11 mouse cellular contexts compared by ENCODE assay signal in the genomic region with DNA sequence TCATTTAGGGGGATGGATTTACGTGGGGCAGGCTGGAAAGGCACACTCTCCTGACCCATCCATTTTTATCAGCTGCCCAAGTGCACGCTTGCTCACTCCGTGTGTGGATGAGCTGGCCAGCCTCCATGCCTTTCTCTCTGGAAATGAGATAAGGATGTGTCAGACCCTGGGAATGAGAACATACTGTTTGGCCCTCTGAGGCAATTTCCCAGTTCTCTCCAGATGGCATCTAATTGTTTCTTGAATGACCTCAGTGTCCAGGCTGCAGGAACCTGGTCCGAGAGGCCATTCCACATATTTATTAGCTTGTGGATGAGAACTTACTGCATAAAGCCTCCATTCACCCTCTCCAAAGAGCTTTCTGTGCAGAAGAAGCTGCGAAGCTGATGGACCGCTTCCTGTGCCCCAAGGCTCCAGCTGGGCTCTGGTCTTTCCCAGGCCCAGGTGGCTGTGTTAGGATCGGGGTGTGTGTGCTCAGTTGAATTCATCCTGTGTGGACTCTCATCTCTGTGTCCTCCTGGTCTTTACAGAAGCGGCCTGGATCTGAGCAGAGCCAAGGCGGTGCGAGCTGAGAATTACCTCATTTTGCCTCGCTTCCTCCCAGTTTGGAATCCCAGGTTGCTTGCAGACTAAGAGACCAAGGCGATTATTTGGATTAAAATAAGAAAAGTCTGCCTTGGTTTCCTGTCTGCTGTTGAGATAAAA.
DNase-seq lines count a peak whose midpoint lies in the region; ATAC-seq lines count a peak whose summit lies in the region.
"Had no signal": no experiment of that assay in that cellular context is flagged by ENCODE, and none has a peak within 500 bp of the region (broad histone marks: within the 10 kb centered on the region; RNA-seq: fewer than 3 reads in every experiment).

No protein-coding gene starts in this region.

- H3K9ac ChIP-seq in heart, embryonic 16.5 days (ENCODE audit: low read length), result no peak overlapping the region
- H3K9ac ChIP-seq: embryonic facial prominence, embryonic 12.5 days; heart, embryonic 13.5 days had no signal

- no peak overlapping the region for H3K4me3 ChIP-seq in heart, embryonic 16.5 days (ENCODE audit: low read length)
- H3K4me3 ChIP-seq: embryonic facial prominence, embryonic 12.5 days; heart, embryonic 13.5 days had no signal

- no peaks in the 10 kb centered on the region for H3K36me3 ChIP-seq in heart, embryonic 16.5 days (ENCODE audit: control insufficient read depth, insufficient read depth)
- H3K36me3 ChIP-seq: embryonic facial prominence, embryonic 12.5 days; G1E; heart, embryonic 13.5 days had no signal

- H3K27ac ChIP-seq in heart, embryonic 16.5 days (ENCODE audit: low read length), result peak overlapping the region; percentile 35; the same call in 1 of the 2 replicates
- H3K27ac ChIP-seq: embryonic facial prominence, embryonic 12.5 days; heart, embryonic 13.5 days had no signal

- no peak for ATAC-seq in heart, embryonic 16.5 days (replicated peaks; ENCODE audit: extremely low read depth, insufficient read depth, low FRiP score)

- WGBS in heart, embryonic 16.5 days, result 55% methylated on average over 12 of the region's 12 CpGs

- no peak overlapping the region for H3K4me2 ChIP-seq in heart, embryonic 16.5 days (ENCODE audit: low read depth, low read length)
- H3K4me2 ChIP-seq: embryonic facial prominence, embryonic 12.5 days; heart, embryonic 13.5 days had no signal

- peaks cover 27% of the 10 kb centered on the region for H3K4me1 ChIP-seq in heart, embryonic 16.5 days (ENCODE audit: control insufficient read depth, insufficient read depth, low read length)

- intact Hi-C loops in heart, postnatal 36 days (cut with DNase I), result no loop called here

- no peaks in the 10 kb centered on the region for H3K9me3 ChIP-seq in heart, embryonic 16.5 days (replicated peaks; ENCODE audit: control insufficient read depth, low read length)
- H3K9me3 ChIP-seq: embryonic facial prominence, embryonic 12.5 days; G1E; heart, embryonic 13.5 days had no signal

- peaks cover 36% of the 10 kb centered on the region for H3K27me3 ChIP-seq in heart, embryonic 16.5 days (ENCODE audit: control insufficient read depth, insufficient read depth, low read length)

- no peak for DNase-seq in heart, postnatal 36 days
- peak; percentile 79 for DNase-seq in NIH3T3 (ENCODE audit: low read depth)
- DNase-seq in cerebellum, postnatal 14 days, result peak; percentile 65 to 71
- DNase-seq in lung, postnatal 25 days (ENCODE audit: low spot score), result peak; percentile 62
- no peak for DNase-seq in kidney, adult 8-10 months
- no peak for DNase-seq in thymus, postnatal 36 days
- no peak for DNase-seq in right cerebral cortex, postnatal 36 days (ENCODE audit: low spot score in 2 of 2)

Comparison
In these comparisons a context has a peak if more than half of its experiments do, and no peak if none do; other contexts are left out.
1. DNase-seq: peak in NIH3T3 (single experiment), cerebellum, postnatal 14 days (2 of 2) and lung, postnatal 25 days (single experiment); none in heart, postnatal 36 days (0 of 2), kidney, adult 8-10 months (0 of 2), thymus, postnatal 36 days (0 of 2) and right cerebral cortex, postnatal 36 days (0 of 2).